In genomic region chr4:150346651-150347386, GRCm38 (mm10) we compare ENCODE assay signal across 9 mouse cellular contexts.
DNase-seq lines count a peak whose midpoint lies in the region; ATAC-seq and TF ChIP-seq lines count a peak whose summit lies in the region.
"Had no signal": no experiment of that assay in that cellular context is flagged by ENCODE, and none has a peak within 500 bp of the region (broad histone marks: within the 10 kb centered on the region; RNA-seq: fewer than 3 reads in every experiment).

No protein-coding gene starts in this region.

- no peaks in the 10 kb centered on the region for H3K27me3 ChIP-seq in heart, embryonic 12.5 days (replicated peaks)
- H3K27me3 ChIP-seq in forebrain, postnatal 0 days (ENCODE audit: insufficient read depth, low read length): no peaks in the 10 kb centered on the region

- H3K9me3 ChIP-seq in heart, embryonic 12.5 days (replicated peaks): no peaks in the 10 kb centered on the region
- H3K9me3 ChIP-seq in forebrain, postnatal 0 days (ENCODE audit: low read length): no peaks in the 10 kb centered on the region

- WGBS in heart, embryonic 12.5 days: 20% methylated on average over 4 of the region's 4 CpGs
- 8% methylated on average over 4 of the region's 4 CpGs for WGBS in forebrain, postnatal 0 days

- TF ChIP-seq CTCF in forebrain, postnatal 0 days (IDR thresholded peaks at IDR 0.05; ENCODE audit: low read depth): no peak

- DNase-seq in heart, adult 8-10 months (ENCODE audit: low spot score): no peak
- peak; percentile 62 for DNase-seq in forebrain, postnatal 0 days
- DNase-seq in kidney, postnatal 14 days: peak; percentile 40
- peak; percentile 82 for DNase-seq in retina, embryonic 14.5 days (ENCODE audit: low spot score)
- DNase-seq in layer of hippocampus, adult 11-12 months (ENCODE audit: low spot score): no peak
- no peak for DNase-seq in heart, postnatal 14 days
- DNase-seq in lung, postnatal 25 days (ENCODE audit: low spot score): no peak

- H3K27ac ChIP-seq in heart, embryonic 12.5 days (ENCODE audit: poor library complexity, severe bottlenecking): 0 out of 2 replicates have a peak overlapping the region, but pooled peaks have one; percentile 15
- H3K27ac ChIP-seq in forebrain, postnatal 0 days (ENCODE audit: low read depth, low read length): no peak overlapping the region

- H3K9ac ChIP-seq in heart, embryonic 12.5 days: no peak overlapping the region
- no peak overlapping the region for H3K9ac ChIP-seq in forebrain, postnatal 0 days

- H3K4me2 ChIP-seq in heart, embryonic 12.5 days: no peak overlapping the region
- H3K4me2 ChIP-seq in forebrain, postnatal 0 days (ENCODE audit: low read depth): no peak overlapping the region

- no peak overlapping the region for H3K4me3 ChIP-seq in heart, embryonic 12.5 days
- no peak overlapping the region for H3K4me3 ChIP-seq in forebrain, postnatal 0 days (ENCODE audit: low read depth, low read length)

- peaks cover 46% of the 10 kb centered on the region for H3K4me1 ChIP-seq in heart, embryonic 12.5 days (replicated peaks)
- no peaks in the 10 kb centered on the region for H3K4me1 ChIP-seq in forebrain, postnatal 0 days (ENCODE audit: insufficient read depth)

- intact Hi-C loops in heart, postnatal 14 days (cut with DNase I): loop anchor here (1.0 to 2.0 kb wide), 3 partner anchors 90 to 280 kb away; no protein-coding TSS in a partner anchor

- no peak for ATAC-seq in heart, embryonic 12.5 days (ENCODE audit: insufficient number of reproducible peaks, low FRiP score)
- peak; percentile 81 for ATAC-seq in forebrain, postnatal 0 days
- ATAC-seq: inflammation-experienced regulatory T-cells, adult 6 months had no signal

- 0 out of 2 replicates have a peak, but pooled peaks cover 3% of the 10 kb centered on the region for H3K36me3 ChIP-seq in heart, embryonic 12.5 days
- H3K36me3 ChIP-seq in forebrain, postnatal 0 days (ENCODE audit: insufficient read depth): no peaks in the 10 kb centered on the region

Comparison
In these comparisons a context has a peak if more than half of its experiments do, and no peak if none do; other contexts are left out.
1. DNase-seq: peak in forebrain, postnatal 0 days (single experiment), kidney, postnatal 14 days (single experiment) and retina, embryonic 14.5 days (single experiment); none in heart, adult 8-10 months (single experiment), layer of hippocampus, adult 11-12 months (single experiment), heart, postnatal 14 days (0 of 2) and lung, postnatal 25 days (single experiment).